Mouse (Mus musculus): ENCODE measurements around the gene Tubgcp3. TPM values are rescaled to one million over a fixed set of nuclear protein-coding genes. Genes with fewer than 3 reads are reported as not detected.
A peak's percentile ranks its signal among the peaks of the same experiment; 100 is the strongest.

Tubgcp3 gene
- total and polyA plus RNA-seq, 2 experiments from 2014 or later, result 14.2 to 48.8 TPM

DNA sequence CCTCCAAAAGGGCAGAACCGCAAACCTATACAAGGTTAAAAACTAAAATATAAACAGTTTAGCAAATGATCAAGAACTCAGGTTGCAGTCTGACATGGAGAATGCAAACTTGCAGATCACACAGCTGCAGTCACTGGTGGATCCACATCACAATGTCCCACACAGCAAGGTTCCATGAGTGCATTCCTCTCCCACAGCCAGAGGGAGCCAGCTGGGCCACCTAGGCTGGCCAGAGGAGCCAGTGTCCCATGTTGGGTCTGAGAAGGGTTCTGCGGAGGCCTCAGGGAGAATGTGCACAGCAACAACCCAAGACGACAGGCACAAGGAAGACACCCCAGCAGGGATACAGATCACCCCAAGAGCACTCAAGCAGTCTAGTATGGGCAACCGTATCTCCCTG is 20.8 kb downstream of the Tubgcp3 start:
- Histone ChIP-seq H3K36me3 (replicated peaks; ENCODE audit: control insufficient read depth, insufficient read depth, low read length) (peaks cover 74% of the 10 kb centered on the region), H3K9me3 (replicated peaks; ENCODE audit: control insufficient read depth, low read length) (no peaks in the 10 kb centered on the region), H3K27me3 (ENCODE audit: control insufficient read depth, insufficient read depth, low read length) (no peaks in the 10 kb centered on the region), H3K9ac (replicated peaks; ENCODE audit: low read depth, low read length) (no peak overlapping the region), H3K4me2 (ENCODE audit: low read depth, low read length) (no peak overlapping the region), H3K4me1 (ENCODE audit: control insufficient read depth, insufficient read depth) (no peaks in the 10 kb centered on the region), H3K4me3 (ENCODE audit: low read depth, low read length) (no peak overlapping the region), H3K27ac (ENCODE audit: low read depth) (no peak overlapping the region)
- 55% methylated on average over 4 of the region's 4 CpGs for WGBS
- DNase-seq (ENCODE audit: low spot score), result no peak
- 0 out of 2 replicates have a peak, but pooled peaks have one; percentile 14 for ATAC-seq (ENCODE audit: insufficient read depth, low read depth)
- TF ChIP-seq EP300 (IDR thresholded peaks at IDR 0.05; ENCODE audit: low read depth) (no peak), CTCF (IDR thresholded peaks at IDR 0.05; ENCODE audit: low read depth) (peak; percentile 55)

GRCm38 (mm10) chr8:12650495-12650894 is 21.6 kb downstream of the Tubgcp3 start:
- H3K4me2 ChIP-seq (ENCODE audit: low read depth, low read length), result no peak overlapping the region
- no peaks in the 10 kb centered on the region for H3K4me1 ChIP-seq (ENCODE audit: control insufficient read depth, insufficient read depth)
- H3K36me3 ChIP-seq (replicated peaks; ENCODE audit: control insufficient read depth, insufficient read depth, low read length), result peaks cover 66% of the 10 kb centered on the region
- H3K27ac ChIP-seq (ENCODE audit: low read depth), result no peak overlapping the region
- whole genome bisulfite sequencing, result 88% methylated on average over 4 of the region's 4 CpGs
- no peaks in the 10 kb centered on the region for H3K9me3 ChIP-seq (replicated peaks; ENCODE audit: control insufficient read depth, low read length)
- DNase-seq (ENCODE audit: low spot score) (no peak), ATAC-seq (ENCODE audit: insufficient read depth, low read depth) (no peak)
- H3K27me3 ChIP-seq (ENCODE audit: control insufficient read depth, insufficient read depth, low read length), result no peaks in the 10 kb centered on the region
- H3K9ac ChIP-seq (replicated peaks; ENCODE audit: low read depth, low read length), result no peak overlapping the region
- TF ChIP-seq EP300 (IDR thresholded peaks at IDR 0.05; ENCODE audit: low read depth) (no peak), CTCF (IDR thresholded peaks at IDR 0.05; ENCODE audit: low read depth) (no peak)
- H3K4me3 ChIP-seq (ENCODE audit: low read depth, low read length), result no peak overlapping the region

- no peaks in the 10 kb centered on the region for H3K9me3 ChIP-seq (replicated peaks; ENCODE audit: control insufficient read depth, low read length)
- no peak overlapping the region for H3K9ac ChIP-seq (replicated peaks; ENCODE audit: low read depth, low read length)
- H3K27ac ChIP-seq (ENCODE audit: low read depth), result no peak overlapping the region
- H3K4me1 ChIP-seq (ENCODE audit: control insufficient read depth, insufficient read depth), result no peaks in the 10 kb centered on the region
- H3K4me3 ChIP-seq (ENCODE audit: low read depth, low read length), result no peak overlapping the region
- no peak overlapping the region for H3K4me2 ChIP-seq (ENCODE audit: low read depth, low read length)
- 95% methylated on average over 4 of the region's 4 CpGs for WGBS
- DNase-seq (ENCODE audit: low spot score) (no peak), ATAC-seq (ENCODE audit: insufficient read depth, low read depth) (no peak)
- TF ChIP-seq EP300 (IDR thresholded peaks at IDR 0.05; ENCODE audit: low read depth), result no peak
- no peak for TF ChIP-seq CTCF (IDR thresholded peaks at IDR 0.05; ENCODE audit: low read depth)
- H3K27me3 ChIP-seq (ENCODE audit: control insufficient read depth, insufficient read depth, low read length), result no peaks in the 10 kb centered on the region
- H3K36me3 ChIP-seq (replicated peaks; ENCODE audit: control insufficient read depth, insufficient read depth, low read length), result peaks cover 61% of the 10 kb centered on the region
Observed at GRCm38 (mm10) chr8:12648951-12649350, 23.1 kb downstream of the Tubgcp3 start.

DNA sequence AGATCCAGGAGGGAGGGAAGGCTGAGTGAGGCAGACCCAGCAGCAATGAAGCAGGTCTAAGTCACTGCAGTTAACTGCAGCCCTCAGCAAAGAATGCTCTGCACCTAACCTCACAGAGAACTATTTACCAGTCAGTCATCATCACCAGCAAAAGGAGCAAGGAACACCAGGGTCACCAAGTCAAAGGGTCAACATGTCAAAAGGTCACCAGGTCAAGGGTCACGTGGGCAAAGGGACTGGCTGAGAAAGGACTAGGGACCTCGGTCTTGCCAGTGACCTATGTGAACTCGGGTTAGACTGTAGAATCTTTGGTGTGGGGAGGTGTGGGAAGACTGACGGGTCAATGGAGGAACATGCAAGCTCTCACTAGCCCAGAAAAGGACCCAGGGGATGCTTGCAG is 25.5 kb downstream of the Tubgcp3 start:
- peaks cover 51% of the 10 kb centered on the region for H3K36me3 ChIP-seq (replicated peaks; ENCODE audit: control insufficient read depth, insufficient read depth, low read length)
- ATAC-seq (ENCODE audit: insufficient read depth, low read depth), result no peak

GRCm38 (mm10) chr8:12644894-12645293 is 27.2 kb downstream of the Tubgcp3 start:
- no peaks in the 10 kb centered on the region for H3K27me3 ChIP-seq (ENCODE audit: control insufficient read depth, insufficient read depth, low read length)
- ATAC-seq (ENCODE audit: insufficient read depth, low read depth) (no peak), DNase-seq (ENCODE audit: low spot score) (peak; percentile 8)
- H3K36me3 ChIP-seq (replicated peaks; ENCODE audit: control insufficient read depth, insufficient read depth, low read length), result peaks cover 67% of the 10 kb centered on the region
- TF ChIP-seq CTCF (IDR thresholded peaks at IDR 0.05; ENCODE audit: low read depth) (no peak; the same call in 1 of the 2 replicates), EP300 (IDR thresholded peaks at IDR 0.05; ENCODE audit: low read depth) (no peak)
- H3K9ac ChIP-seq (replicated peaks; ENCODE audit: low read depth, low read length), result no peak overlapping the region
- H3K4me2 ChIP-seq (ENCODE audit: low read depth, low read length), result no peak overlapping the region
- H3K4me1 ChIP-seq (ENCODE audit: control insufficient read depth, insufficient read depth), result no peaks in the 10 kb centered on the region
- WGBS, result 48% methylated on average over 7 of the region's 7 CpGs
- no peak overlapping the region for H3K27ac ChIP-seq (ENCODE audit: low read depth)
- H3K9me3 ChIP-seq (replicated peaks; ENCODE audit: control insufficient read depth, low read length), result no peaks in the 10 kb centered on the region
- H3K4me3 ChIP-seq (ENCODE audit: low read depth, low read length), result no peak overlapping the region

More for the DNA sequence above, 25.5 kb downstream of the Tubgcp3 start:
- no peak overlapping the region for H3K9ac ChIP-seq (replicated peaks; ENCODE audit: low read depth, low read length)
- no peak overlapping the region for H3K4me3 ChIP-seq (ENCODE audit: low read depth, low read length)
- no peak for DNase-seq (ENCODE audit: low spot score)
- no peaks in the 10 kb centered on the region for H3K27me3 ChIP-seq (ENCODE audit: control insufficient read depth, insufficient read depth, low read length)
- WGBS, result 81% methylated on average over 4 of the region's 4 CpGs
- no peaks in the 10 kb centered on the region for H3K9me3 ChIP-seq (replicated peaks; ENCODE audit: control insufficient read depth, low read length)
- H3K27ac ChIP-seq (ENCODE audit: low read depth), result no peak overlapping the region
- no peaks in the 10 kb centered on the region for H3K4me1 ChIP-seq (ENCODE audit: control insufficient read depth, insufficient read depth)
- no peak overlapping the region for H3K4me2 ChIP-seq (ENCODE audit: low read depth, low read length)
- no peak for TF ChIP-seq EP300 (IDR thresholded peaks at IDR 0.05; ENCODE audit: low read depth)
- TF ChIP-seq CTCF (IDR thresholded peaks at IDR 0.05; ENCODE audit: low read depth), result no peak

GRCm38 (mm10) chr8:12644341-12644740 is 27.7 kb downstream of the Tubgcp3 start:
- Histone ChIP-seq H3K27me3 (ENCODE audit: control insufficient read depth, insufficient read depth, low read length) (no peaks in the 10 kb centered on the region), H3K4me1 (ENCODE audit: control insufficient read depth, insufficient read depth) (no peaks in the 10 kb centered on the region), H3K9me3 (replicated peaks; ENCODE audit: control insufficient read depth, low read length) (no peaks in the 10 kb centered on the region), H3K36me3 (replicated peaks; ENCODE audit: control insufficient read depth, insufficient read depth, low read length) (peaks cover 68% of the 10 kb centered on the region), H3K4me3 (ENCODE audit: low read depth, low read length) (no peak overlapping the region), H3K27ac (ENCODE audit: low read depth) (no peak overlapping the region), H3K9ac (replicated peaks; ENCODE audit: low read depth, low read length) (no peak overlapping the region), H3K4me2 (ENCODE audit: low read depth, low read length) (no peak overlapping the region)
- ATAC-seq (ENCODE audit: insufficient read depth, low read depth), result no peak
- WGBS, result 76% methylated on average over 8 of the region's 8 CpGs
- DNase-seq (ENCODE audit: low spot score), result no peak
- no peak for TF ChIP-seq EP300 (IDR thresholded peaks at IDR 0.05; ENCODE audit: low read depth)
- no peak for TF ChIP-seq CTCF (IDR thresholded peaks at IDR 0.05; ENCODE audit: low read depth)

Data from heart, postnatal 0 days (tissue).